Mouse (Mus musculus) midbrain, postnatal 0 days (tissue): ENCODE measurements around the gene Gm21962. TPM values are rescaled to one million over a fixed set of nuclear protein-coding genes. Genes with fewer than 3 reads are reported as not detected.

ENCODE experiments used
- ATAC-seq: fragments of 200-750 bp; cut with Nextera tagmentation; 2 replicates; pipeline ENCODE4 v1.8.0; 2017; ENCODE audit warnings: moderate number of reproducible peaks, mild to moderate bottlenecking, moderate TSS enrichment, moderate library complexity; ENCODE audit not compliant: low FRiP score
- DNase-seq: peaks from one replicate; pipeline ENCODE4 v3.0.0-alpha.2; 2015; ENCODE audit warnings: low spot score
- H3K27ac ChIP-seq: fragments of 300-500 bp; sonication (generic); 2 replicates; pipeline ENCODE4 v1.5.1; 2014; ENCODE audit warnings: low read depth, mild to moderate bottlenecking, low read length, mixed read lengths
- H3K27me3 ChIP-seq: fragments of 300-500 bp; sonication (generic); 2 replicates; pipeline ENCODE4 v1.6.1; 2014; ENCODE audit warnings: low read length, control low read depth, mixed read lengths; ENCODE audit not compliant: insufficient read depth
- H3K36me3 ChIP-seq: fragments of 300-500 bp; sonication (generic); 2 replicates; pipeline ENCODE4 v1.6.1; 2014; ENCODE audit warnings: low read length, control low read depth, mixed read lengths; ENCODE audit not compliant: insufficient read depth
- H3K4me1 ChIP-seq: fragments of 300-500 bp; sonication (generic); 2 replicates; pipeline ENCODE4 v1.6.1; 2014; ENCODE audit warnings: mild to moderate bottlenecking, control low read depth, antibody characterized with exemption, low read length, mixed read lengths; ENCODE audit not compliant: insufficient read depth
- H3K4me2 ChIP-seq: fragments of 300-500 bp; sonication (generic); 2 replicates; pipeline ENCODE4 v1.6.1; 2014; ENCODE audit warnings: low read depth, mild to moderate bottlenecking, low read length, mixed read lengths; ENCODE audit not compliant: poor library complexity, severe bottlenecking
- H3K4me3 ChIP-seq: fragments of 300-500 bp; sonication (generic); 2 replicates; pipeline ENCODE4 v1.5.1; 2014; ENCODE audit warnings: low read depth, mild to moderate bottlenecking, low read length, moderate library complexity
- H3K9ac ChIP-seq: fragments of 300-500 bp; sonication (generic); replicated peaks from 2 replicates; pipeline ENCODE4 v1.6.1; 2014; ENCODE audit warnings: mild to moderate bottlenecking, low read length, moderate library complexity, mixed read lengths; ENCODE audit not compliant: poor library complexity, severe bottlenecking
- H3K9me3 ChIP-seq: fragments of 300-500 bp; sonication (generic); 2 replicates; pipeline ENCODE4 v1.6.1; 2016; ENCODE audit warnings: low read length, control low read depth
- CTCF ChIP-seq: IDR thresholded peaks from 2 replicates; pipeline ENCODE4 v1.5.1; 2016; ENCODE audit warnings: antibody characterized with exemption, mild to moderate bottlenecking
- WGBS: fragments of 180-500 bp; shearing (Covaris S2); extraction: QIAGEN DNeasy Blood & Tissue Kit; methylation state at CpG from one replicate; pipeline ENCODE4 v1.1.7; 2014; 5-methylcytosine and 5-hydroxymethylcytosine counted together
- polyA plus RNA-seq: library from polyadenylated mRNA; unstranded; fragments of >200 nt; fragmentation: Nextera tagmentation; extraction: Ambion mirVana; gene quantifications from 2 replicates; pipeline ENCODE4 v1.2.1, GENCODE M21; 2015
- total RNA-seq: library from RNA; depleted of rRNA; stranded (reverse); fragments of >200 nt; gene quantifications from 2 replicates; pipeline ENCODE4 v1.2.3, GENCODE M21; 2014

Gene Gm21962
- total and polyA plus RNA-seq, 2 experiments from 2014 or later, result not detected

GRCm38 (mm10) chr3:137636571-137636970, 34.8 kb upstream of the Gm21962 start:
- Histone ChIP-seq H3K27ac (no peak overlapping the region), H3K4me2 (no peak overlapping the region), H3K4me3 (no peak overlapping the region), H3K36me3 (no peaks in the 10 kb centered on the region), H3K9me3 (no peaks in the 10 kb centered on the region), H3K9ac (no peak overlapping the region), H3K27me3 (no peaks in the 10 kb centered on the region), H3K4me1 (no peaks in the 10 kb centered on the region)
- ATAC-seq, result no peak
- DNase-seq, result no peak
- WGBS, result 90% methylated on average over 4 of the region's 4 CpGs
- no peak for TF ChIP-seq CTCF

GRCm38 (mm10) chr3:137641238-137641637, 30.1 kb upstream of the Gm21962 start:
- no peak for ATAC-seq
- Histone ChIP-seq H3K27ac (no peak overlapping the region), H3K4me1 (no peaks in the 10 kb centered on the region), H3K36me3 (no peaks in the 10 kb centered on the region), H3K9ac (no peak overlapping the region), H3K27me3 (no peaks in the 10 kb centered on the region), H3K4me3 (no peak overlapping the region), H3K4me2 (no peak overlapping the region), H3K9me3 (no peaks in the 10 kb centered on the region)
- no peak for TF ChIP-seq CTCF
- DNase-seq, result no peak
- WGBS, result 94% methylated on average over 5 of the region's 5 CpGs

DNA sequence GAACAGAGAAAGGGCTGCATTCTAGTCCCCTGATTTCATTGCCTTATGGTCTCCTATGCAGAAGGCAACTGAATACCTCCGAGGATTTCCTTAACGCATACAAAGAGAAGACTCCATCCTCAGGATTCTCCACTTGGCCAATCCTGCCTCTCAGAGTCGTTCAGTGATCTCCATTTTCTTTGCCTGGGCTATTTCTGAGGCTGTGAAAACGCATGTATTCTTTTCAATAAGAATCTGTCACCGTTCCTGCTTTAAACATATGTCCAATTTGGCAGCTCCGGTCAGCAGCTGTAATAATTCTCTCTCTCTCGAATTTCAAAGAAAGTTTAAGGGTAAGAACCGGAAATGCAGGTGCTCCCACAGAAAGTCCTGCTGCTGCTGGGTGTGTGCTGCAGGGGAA, 29.2 kb upstream of the Gm21962 start:
- no peaks in the 10 kb centered on the region for H3K36me3 ChIP-seq
- 38% methylated on average over 8 of the region's 8 CpGs for WGBS
- H3K4me2 ChIP-seq, result no peak overlapping the region
- H3K9ac ChIP-seq, result no peak overlapping the region
- no peak for ATAC-seq
- H3K27ac ChIP-seq, result no peak overlapping the region
- H3K27me3 ChIP-seq, result no peaks in the 10 kb centered on the region
- no peaks in the 10 kb centered on the region for H3K4me1 ChIP-seq
- DNase-seq, result no peak
- no peak for TF ChIP-seq CTCF
- H3K9me3 ChIP-seq, result no peaks in the 10 kb centered on the region
- H3K4me3 ChIP-seq, result no peak overlapping the region

DNA sequence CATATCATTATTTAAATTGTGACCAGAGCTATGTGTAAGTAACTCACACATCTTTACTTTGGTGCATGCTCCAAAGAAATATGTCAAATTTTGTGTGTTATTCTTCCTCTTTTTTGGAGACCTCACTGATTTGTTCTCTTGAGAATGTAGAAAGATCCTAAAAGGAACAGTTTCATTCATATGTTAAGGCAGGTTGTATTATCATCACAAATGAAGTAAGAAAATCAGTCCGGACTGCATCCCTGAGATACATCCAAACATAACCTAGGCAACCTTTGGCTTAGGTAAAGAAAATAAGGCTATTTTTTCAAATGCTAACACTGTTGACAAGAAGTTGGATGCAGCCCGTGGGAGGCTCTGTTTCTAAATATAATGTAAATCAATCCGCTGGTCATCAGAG, 28.8 kb upstream of the Gm21962 start:
- H3K9me3 ChIP-seq, result no peaks in the 10 kb centered on the region
- DNase-seq, result no peak
- no peaks in the 10 kb centered on the region for H3K36me3 ChIP-seq
- no peaks in the 10 kb centered on the region for H3K27me3 ChIP-seq
- H3K27ac ChIP-seq, result no peak overlapping the region
- H3K4me1 ChIP-seq, result no peaks in the 10 kb centered on the region
- no peak for ATAC-seq
- H3K4me3 ChIP-seq, result no peak overlapping the region
- TF ChIP-seq CTCF, result no peak
- H3K4me2 ChIP-seq, result no peak overlapping the region
- H3K9ac ChIP-seq, result no peak overlapping the region
- WGBS, result 54% methylated on average over 3 of the region's 3 CpGs

GRCm38 (mm10) chr3:137644081-137644480, 27.2 kb upstream of the Gm21962 start:
- Histone ChIP-seq H3K9ac (no peak overlapping the region), H3K9me3 (no peaks in the 10 kb centered on the region), H3K27me3 (no peaks in the 10 kb centered on the region), H3K4me1 (no peaks in the 10 kb centered on the region), H3K27ac (no peak overlapping the region), H3K4me2 (no peak overlapping the region), H3K36me3 (no peaks in the 10 kb centered on the region), H3K4me3 (no peak overlapping the region)
- 91% methylated on average over 3 of the region's 3 CpGs for WGBS
- no peak for TF ChIP-seq CTCF
- no peak for ATAC-seq
- no peak for DNase-seq

GRCm38 (mm10) chr3:137644947-137645346, 26.4 kb upstream of the Gm21962 start:
- Histone ChIP-seq H3K4me3 (no peak overlapping the region), H3K27me3 (no peaks in the 10 kb centered on the region), H3K4me1 (no peaks in the 10 kb centered on the region), H3K27ac (no peak overlapping the region), H3K36me3 (no peaks in the 10 kb centered on the region), H3K4me2 (no peak overlapping the region), H3K9me3 (no peaks in the 10 kb centered on the region), H3K9ac (no peak overlapping the region)
- 89% methylated on average over 6 of the region's 6 CpGs for WGBS
- TF ChIP-seq CTCF, result no peak
- no peak for DNase-seq
- no peak for ATAC-seq
